Comparison of ENCODE assay signal across 19 mouse cellular contexts in the genomic region with DNA sequence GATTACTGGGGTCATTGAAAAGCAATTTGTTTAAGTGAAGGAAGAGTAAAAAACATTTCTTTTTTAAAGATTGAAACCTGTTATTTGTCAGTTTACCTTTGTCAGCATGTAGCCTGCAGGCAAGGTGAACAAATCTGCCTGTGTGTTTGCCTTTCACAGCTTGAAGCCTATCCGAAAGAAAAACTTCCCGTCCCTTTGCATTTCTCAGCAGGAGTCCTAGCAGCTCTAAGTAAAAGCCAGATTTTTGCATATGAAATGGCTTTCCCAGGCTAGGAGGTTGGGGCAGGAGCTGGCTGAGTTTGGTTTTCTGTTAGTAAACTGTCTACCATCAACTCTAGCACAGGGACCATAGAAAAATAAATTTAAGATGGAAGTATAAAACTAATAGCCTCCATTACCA. TPM values are rescaled to one million over a fixed set of nuclear protein-coding genes. Genes with fewer than 3 reads are reported as not detected.
"Had no signal": no experiment of that assay in that cellular context is flagged by ENCODE, and none has a peak within 500 bp of the region (broad histone marks: within the 10 kb centered on the region; RNA-seq: fewer than 3 reads in every experiment).

No protein-coding gene starts in this region.

- DNase-seq: lung, adult 2 months; lung, postnatal 14 days; lung, postnatal 36 days; right cerebral cortex, postnatal 14 days; thymus, adult 2 months; thymus, postnatal 25 days; thymus, postnatal 4 days had no signal

- H3K9ac ChIP-seq: lung, embryonic 15.5 days; midbrain, embryonic 13.5 days; midbrain, embryonic 15.5 days; neural tube, embryonic 12.5 days; stomach, embryonic 15.5 days had no signal

- H3K27me3 ChIP-seq: lung, embryonic 15.5 days; megakaryocyte, embryonic 14.5 days; midbrain, embryonic 13.5 days; midbrain, embryonic 15.5 days; neural tube, embryonic 12.5 days; stomach, embryonic 15.5 days had no signal

- H3K4me1 ChIP-seq: lung, embryonic 15.5 days; megakaryocyte, embryonic 14.5 days; midbrain, embryonic 13.5 days; midbrain, embryonic 15.5 days; neural tube, embryonic 12.5 days; stomach, embryonic 15.5 days had no signal

- ATAC-seq: lung, postnatal 0 days; midbrain, embryonic 13.5 days; midbrain, embryonic 15.5 days had no signal

- H3K27ac ChIP-seq: lung, embryonic 15.5 days; macrophage; midbrain, embryonic 13.5 days; midbrain, embryonic 15.5 days; neural tube, embryonic 12.5 days; stomach, embryonic 15.5 days; stomach, postnatal 0 days had no signal

- H3K9me3 ChIP-seq: lung, embryonic 15.5 days; megakaryocyte, embryonic 14.5 days; midbrain, embryonic 13.5 days; stomach, embryonic 15.5 days had no signal

- H3K36me3 ChIP-seq: lung, embryonic 15.5 days; midbrain, embryonic 13.5 days; midbrain, embryonic 15.5 days; neural tube, embryonic 12.5 days; stomach, embryonic 15.5 days had no signal

- H3K4me3 ChIP-seq: lung, embryonic 15.5 days; megakaryocyte, embryonic 14.5 days; midbrain, embryonic 13.5 days; midbrain, embryonic 15.5 days; neural tube, embryonic 12.5 days; stomach, embryonic 15.5 days had no signal

- H3K4me2 ChIP-seq: lung, embryonic 15.5 days; midbrain, embryonic 11.5 days; midbrain, embryonic 13.5 days; midbrain, embryonic 15.5 days; neural tube, embryonic 12.5 days; stomach, embryonic 15.5 days had no signal

RNA-seq across cellular contexts. Expression of a gene that starts 12.0 kb away (rescaled TPM):
- total RNA-seq: neutrophil, adult 5-6 weeks had no signal

RNA-seq across cellular contexts. Expression of a gene that starts 32.4 kb away (rescaled TPM):
- total RNA-seq: monocyte, adult 5-6 weeks; neutrophil, adult 5-6 weeks had no signal
